Mouse (Mus musculus) spleen, adult 2 months (tissue): ENCODE results near the gene Adh5.

Experiments used
- CTCF ChIP-seq: fragments of 200-500 bp; IDR thresholded peaks from 2 replicates; pipeline ENCODE4 v1.5.1; 2011; ENCODE audit warnings: mild to moderate bottlenecking, inconsistent platforms; ENCODE audit not compliant: insufficient read depth, insufficient read length, insufficient replicate concordance; ENCODE audit errors: extremely low read depth
- POLR2A ChIP-seq: fragments of 200-500 bp; IDR thresholded peaks from 2 replicates; pipeline ENCODE4 v1.6.1; 2011; ENCODE audit warnings: low read depth, low read length, inconsistent platforms

- TF ChIP-seq CTCF (no peak), POLR2A (no peak)
These were observed 33.3 kb upstream of the Adh5 start for GRCm38 (mm10) chr3:138409585-138409984.
